Mouse (Mus musculus): ENCODE measurements around the gene Prkab1.

DNA sequence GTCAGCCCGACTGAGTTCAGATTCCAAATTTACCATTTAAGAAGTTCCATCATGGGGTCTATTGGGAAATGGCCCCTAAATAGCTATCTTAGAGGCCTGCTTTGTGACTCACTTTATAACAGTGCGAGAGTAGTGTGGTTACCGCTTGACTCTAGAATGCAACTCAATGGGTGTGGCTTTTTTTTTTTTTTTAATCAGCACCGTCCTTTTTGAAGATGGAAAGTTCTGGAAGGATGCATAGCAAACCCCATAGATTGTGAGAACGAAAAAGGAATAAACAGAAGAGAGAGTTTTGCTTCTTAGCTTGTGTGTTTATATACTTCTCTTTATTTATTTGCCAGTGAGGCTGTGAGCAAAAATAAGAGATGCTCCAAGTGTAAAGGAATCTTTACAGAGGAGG lies 1.8 kb upstream of the Prkab1 start:
- no peak for TF ChIP-seq CTCF (IDR thresholded peaks at IDR 0.05; ENCODE audit: insufficient read depth, low read length)
- no peak for TF ChIP-seq POLR2A (IDR thresholded peaks at IDR 0.05; ENCODE audit: borderline replicate concordance, extremely low read depth, low read depth, low read length)

Measured in lung, adult 2 months (tissue).